Mouse (Mus musculus): ENCODE measurements around the gene Plscr3. TPM values are rescaled to one million over a fixed set of nuclear protein-coding genes. Genes with fewer than 3 reads are reported as not detected.

The Plscr3 gene
- 74.4 and 74.8 TPM in 2 replicates for polyA plus RNA-seq (2015; fragmentation: Nextera tagmentation; extraction: Ambion mirVana)

GRCm38 (mm10) chr11:69846198-69846680, at the start of gene Plscr3:
Gene Plscr3, plus strand, starts transcription at chr11:69846376.

GRCm38 (mm10) chr11:69801379-69801977, 44.7 kb upstream of the Plscr3 start, which contains the start of gene Fgf11:
Gene Fgf11, minus strand, starts transcription at chr11:69801857.

GRCm38 (mm10) chr11:69804972-69805909, 40.9 kb upstream of the Plscr3 start, which contains the start of gene Tmem102:
Gene Tmem102, minus strand, starts transcription at chr11:69805624.

GRCm38 (mm10) chr11:69815155-69815554, 31.0 kb upstream of the Plscr3 start, which contains the start of gene Gm39566:
Gene Gm39566, minus strand, starts transcription at chr11:69815298.

GRCm38 (mm10) chr11:69818365-69818764, 27.8 kb upstream of the Plscr3 start, which contains the start of gene Spem2:
Gene Spem2, minus strand, starts transcription at chr11:69818465.

GRCm38 (mm10) chr11:69822080-69822479, 24.1 kb upstream of the Plscr3 start, which contains the start of gene Spem1:
Gene Spem1, minus strand, starts transcription at chr11:69822180.

GRCm38 (mm10) chr11:69837604-69837951, 8.6 kb upstream of the Plscr3 start, which contains the start of gene Nlgn2:
Gene Nlgn2, minus strand, starts transcription at chr11:69837784.

GRCm38 (mm10) chr11:69837952-69838713, 8.0 kb upstream of the Plscr3 start, which contains the start of gene Tmem256:
Gene Tmem256, plus strand, starts transcription at chr11:69838514.

GRCm38 (mm10) chr11:69858113-69858998, 12.2 kb downstream of the Plscr3 start, which contains the start of gene Tnk1:
Gene Tnk1, minus strand, starts transcription at chr11:69858730.

GRCm38 (mm10) chr11:69877878-69878277, 31.7 kb downstream of the Plscr3 start, which contains the start of gene Tmem95:
Gene Tmem95, minus strand, starts transcription at chr11:69878018.

GRCm38 (mm10) chr11:69880853-69881603, 34.9 kb downstream of the Plscr3 start, which contains the start of gene Kctd11:
Gene Kctd11, minus strand, starts transcription at chr11:69881406.

GRCm38 (mm10) chr11:69895291-69895690, 49.1 kb downstream of the Plscr3 start, which contains the start of gene Acap1:
Gene Acap1, minus strand, starts transcription at chr11:69895539.

GRCm38 (mm10) chr11:69900471-69901405, 54.6 kb downstream of the Plscr3 start, which contains the start of the genes 2810408A11Rik and Neurl4:
Gene 2810408A11Rik, minus strand, starts transcription at chr11:69900987.
Gene Neurl4, plus strand, starts transcription at chr11:69901072.

Small RNA genes within 50 kb of the gene (microRNA-seq; reads per million reads assigned to microRNA genes)
- not detected for gene Mir6924 (ENCODE audit: borderline replicate concordance, insufficient number of aligned reads)

Other genes with a start within 250 kb of the Plscr3 start
- gene Atp1b2, start 240.4 kb upstream of the Plscr3 start, polyA plus RNA-seq (2015; fragmentation: Nextera tagmentation; extraction: Ambion mirVana), result 25.4 and 32.3 TPM in 2 replicates
- 0.14 TPM in 1 of 2 replicates, not detected in the other for gene Shbg, start 228.5 kb upstream of the Plscr3 start, polyA plus RNA-seq (2015; fragmentation: Nextera tagmentation; extraction: Ambion mirVana)
- gene Sat2, start 224.4 kb upstream of the Plscr3 start, polyA plus RNA-seq (2015; fragmentation: Nextera tagmentation; extraction: Ambion mirVana), result 41.0 and 44.3 TPM in 2 replicates
- gene Fxr2, start 213.4 kb upstream of the Plscr3 start, polyA plus RNA-seq (2015; fragmentation: Nextera tagmentation; extraction: Ambion mirVana), result 17.0 and 23.2 TPM in 2 replicates
- not detected in 2 replicates for gene Sox15, start 191.1 kb upstream of the Plscr3 start, polyA plus RNA-seq (2015; fragmentation: Nextera tagmentation; extraction: Ambion mirVana)
- 75.5 and 97.1 TPM in 2 replicates for gene Mpdu1, start 183.7 kb upstream of the Plscr3 start, polyA plus RNA-seq (2015; fragmentation: Nextera tagmentation; extraction: Ambion mirVana)
- gene Cd68, start 180.2 kb upstream of the Plscr3 start, polyA plus RNA-seq (2015; fragmentation: Nextera tagmentation; extraction: Ambion mirVana), result 34.5 TPM in 2 replicates
- gene Eif4a1, start 174.0 kb upstream of the Plscr3 start, polyA plus RNA-seq (2015; fragmentation: Nextera tagmentation; extraction: Ambion mirVana), result 393 and 466 TPM in 2 replicates
- gene Senp3, start 164.3 kb upstream of the Plscr3 start, polyA plus RNA-seq (2015; fragmentation: Nextera tagmentation; extraction: Ambion mirVana), result 46.6 and 53.5 TPM in 2 replicates
- gene Tnfsf13, start 160.6 kb upstream of the Plscr3 start, polyA plus RNA-seq (2015; fragmentation: Nextera tagmentation; extraction: Ambion mirVana), result 0.80 TPM in 2 replicates
- 17.7 and 26.1 TPM in 2 replicates for gene Tnfsf12, start 150.5 kb upstream of the Plscr3 start, polyA plus RNA-seq (2015; fragmentation: Nextera tagmentation; extraction: Ambion mirVana)
- gene Tnfsfm13, start 150.3 kb upstream of the Plscr3 start, polyA plus RNA-seq (2015; fragmentation: Nextera tagmentation; extraction: Ambion mirVana), result 9.2 and 12.7 TPM in 2 replicates
- 18.7 and 21.8 TPM in 2 replicates for gene Polr2a, start 87.7 kb upstream of the Plscr3 start, polyA plus RNA-seq (2015; fragmentation: Nextera tagmentation; extraction: Ambion mirVana)
- 0.22 TPM in 1 of 2 replicates, not detected in the other for gene Slc35g3, start 84.4 kb upstream of the Plscr3 start, polyA plus RNA-seq (2015; fragmentation: Nextera tagmentation; extraction: Ambion mirVana)
- gene Zbtb4, start 80.5 kb upstream of the Plscr3 start, polyA plus RNA-seq (2015; fragmentation: Nextera tagmentation; extraction: Ambion mirVana), result 3.7 and 4.4 TPM in 2 replicates
- 1.9 and 2.8 TPM in 2 replicates for gene Chrnb1, start 50.4 kb upstream of the Plscr3 start, polyA plus RNA-seq (2015; fragmentation: Nextera tagmentation; extraction: Ambion mirVana)
- gene Fgf11, start 44.5 kb upstream of the Plscr3 start, polyA plus RNA-seq (2015; fragmentation: Nextera tagmentation; extraction: Ambion mirVana), result 0.91 and 0.92 TPM in 2 replicates
- gene Tmem102, start 40.8 kb upstream of the Plscr3 start, polyA plus RNA-seq (2015; fragmentation: Nextera tagmentation; extraction: Ambion mirVana), result 1.4 and 1.8 TPM in 2 replicates
- not detected in 2 replicates for gene Gm39566, start 31.1 kb upstream of the Plscr3 start, polyA plus RNA-seq (2015; fragmentation: Nextera tagmentation; extraction: Ambion mirVana)
- not detected in 2 replicates for gene Spem2, start 27.9 kb upstream of the Plscr3 start, polyA plus RNA-seq (2015; fragmentation: Nextera tagmentation; extraction: Ambion mirVana)
- not detected in 2 replicates for gene Spem1, start 24.2 kb upstream of the Plscr3 start, polyA plus RNA-seq (2015; fragmentation: Nextera tagmentation; extraction: Ambion mirVana)
- gene Nlgn2, start 8.6 kb upstream of the Plscr3 start, polyA plus RNA-seq (2015; fragmentation: Nextera tagmentation; extraction: Ambion mirVana), result 3.1 and 4.3 TPM in 2 replicates
- 479 and 845 TPM in 2 replicates for gene Tmem256, start 7.9 kb upstream of the Plscr3 start, polyA plus RNA-seq (2015; fragmentation: Nextera tagmentation; extraction: Ambion mirVana)
- gene Tnk1, start 12.4 kb downstream of the Plscr3 start, polyA plus RNA-seq (2015; fragmentation: Nextera tagmentation; extraction: Ambion mirVana), result 0.19 and 0.47 TPM in 2 replicates
- not detected in 2 replicates for gene Tmem95, start 31.6 kb downstream of the Plscr3 start, polyA plus RNA-seq (2015; fragmentation: Nextera tagmentation; extraction: Ambion mirVana)
- gene Kctd11, start 35.0 kb downstream of the Plscr3 start, polyA plus RNA-seq (2015; fragmentation: Nextera tagmentation; extraction: Ambion mirVana), result 4.1 and 5.2 TPM in 2 replicates
- 0.73 and 0.76 TPM in 2 replicates for gene Acap1, start 49.2 kb downstream of the Plscr3 start, polyA plus RNA-seq (2015; fragmentation: Nextera tagmentation; extraction: Ambion mirVana)
- gene 2810408A11Rik, start 54.6 kb downstream of the Plscr3 start, polyA plus RNA-seq (2015; fragmentation: Nextera tagmentation; extraction: Ambion mirVana), result 4.3 TPM in 2 replicates
- gene Neurl4, start 54.7 kb downstream of the Plscr3 start, polyA plus RNA-seq (2015; fragmentation: Nextera tagmentation; extraction: Ambion mirVana), result 3.7 and 4.1 TPM in 2 replicates
- gene Gps2, start 67.5 kb downstream of the Plscr3 start, polyA plus RNA-seq (2015; fragmentation: Nextera tagmentation; extraction: Ambion mirVana), result 48.8 and 63.0 TPM in 2 replicates
- gene Eif5a, start 75.6 kb downstream of the Plscr3 start, polyA plus RNA-seq (2015; fragmentation: Nextera tagmentation; extraction: Ambion mirVana), result 749 and 924 TPM in 2 replicates
- gene Ybx2, start 89.4 kb downstream of the Plscr3 start, polyA plus RNA-seq (2015; fragmentation: Nextera tagmentation; extraction: Ambion mirVana), result 0.27 and 0.40 TPM in 2 replicates
- gene Slc2a4, start 101.8 kb downstream of the Plscr3 start, polyA plus RNA-seq (2015; fragmentation: Nextera tagmentation; extraction: Ambion mirVana), result 5.2 and 7.1 TPM in 2 replicates
- 4.0 and 8.7 TPM in 2 replicates for gene Cldn7, start 118.4 kb downstream of the Plscr3 start, polyA plus RNA-seq (2015; fragmentation: Nextera tagmentation; extraction: Ambion mirVana)
- 17.2 and 21.6 TPM in 2 replicates for gene Ctdnep1, start 134.8 kb downstream of the Plscr3 start, polyA plus RNA-seq (2015; fragmentation: Nextera tagmentation; extraction: Ambion mirVana)
- gene Elp5, start 136.1 kb downstream of the Plscr3 start, polyA plus RNA-seq (2015; fragmentation: Nextera tagmentation; extraction: Ambion mirVana), result 104 and 109 TPM in 2 replicates
- gene Gabarap, start 144.8 kb downstream of the Plscr3 start, polyA plus RNA-seq (2015; fragmentation: Nextera tagmentation; extraction: Ambion mirVana), result 665 and 705 TPM in 2 replicates
- gene Phf23, start 149.4 kb downstream of the Plscr3 start, polyA plus RNA-seq (2015; fragmentation: Nextera tagmentation; extraction: Ambion mirVana), result 39.5 and 47.3 TPM in 2 replicates
- gene Dvl2, start 154.2 kb downstream of the Plscr3 start, polyA plus RNA-seq (2015; fragmentation: Nextera tagmentation; extraction: Ambion mirVana), result 14.5 and 17.4 TPM in 2 replicates
- 103 and 150 TPM in 2 replicates for gene Acadvl, start 169.0 kb downstream of the Plscr3 start, polyA plus RNA-seq (2015; fragmentation: Nextera tagmentation; extraction: Ambion mirVana)
- gene Dlg4, start 170.6 kb downstream of the Plscr3 start, polyA plus RNA-seq (2015; fragmentation: Nextera tagmentation; extraction: Ambion mirVana), result 5.0 and 5.4 TPM in 2 replicates
- 10.5 and 12.1 TPM in 2 replicates for gene Asgr1, start 207.7 kb downstream of the Plscr3 start, polyA plus RNA-seq (2015; fragmentation: Nextera tagmentation; extraction: Ambion mirVana)
- 1.3 TPM in 2 replicates for gene Asgr2, start 246.3 kb downstream of the Plscr3 start, polyA plus RNA-seq (2015; fragmentation: Nextera tagmentation; extraction: Ambion mirVana)

Measured in adrenal gland, postnatal 0 days (tissue).